Mouse (Mus musculus): ENCODE results near the gene Ywhae.
"Not testable (repeated sequence)": the region's sequence is repeated elsewhere in the genome, so short reads cannot be mapped to it uniquely, and the experiment has no call there.

Gene Ywhae

GRCm38 (mm10) chr11:75732434-75733226 lies at the start of gene Ywhae:
Gene Ywhae (plus strand): TSS chr11:75732869.
- peak; percentile 89 for DNase-seq

GRCm38 (mm10) chr11:75684462-75684861 lies 48.2 kb upstream of the Ywhae start:
- DNase-seq = no peak

- no peak for DNase-seq
Observed at GRCm38 (mm10) chr11:75684956-75685355, 47.7 kb upstream of the Ywhae start.

GRCm38 (mm10) chr11:75687343-75687993 lies 45.2 kb upstream of the Ywhae start:
- DNase-seq = no peak

- no peak for DNase-seq
Observed at GRCm38 (mm10) chr11:75688132-75688531, 44.5 kb upstream of the Ywhae start.

GRCm38 (mm10) chr11:75689977-75690376 lies 42.7 kb upstream of the Ywhae start:
- DNase-seq = no peak

- DNase-seq = no peak
Observed at GRCm38 (mm10) chr11:75691047-75691446, 41.6 kb upstream of the Ywhae start.

GRCm38 (mm10) chr11:75693570-75693969 lies 39.1 kb upstream of the Ywhae start:
- no peak for DNase-seq

- not testable (repeated sequence) for DNase-seq
Observed at GRCm38 (mm10) chr11:75697464-75697863, 35.2 kb upstream of the Ywhae start.

- no peak for DNase-seq
Observed at GRCm38 (mm10) chr11:75700557-75700956, 32.1 kb upstream of the Ywhae start.

GRCm38 (mm10) chr11:75702761-75703160 lies 29.9 kb upstream of the Ywhae start:
- no peak for DNase-seq

GRCm38 (mm10) chr11:75703748-75704147 lies 28.9 kb upstream of the Ywhae start:
- DNase-seq = no peak

GRCm38 (mm10) chr11:75713949-75714348 lies 18.7 kb upstream of the Ywhae start:
- DNase-seq = no peak

- no peak for DNase-seq
Observed at GRCm38 (mm10) chr11:75715556-75715955, 17.1 kb upstream of the Ywhae start.

- DNase-seq = no peak
Observed at GRCm38 (mm10) chr11:75716661-75717325, 15.9 kb upstream of the Ywhae start.

GRCm38 (mm10) chr11:75722339-75722738 lies 10.3 kb upstream of the Ywhae start:
- DNase-seq = no peak

GRCm38 (mm10) chr11:75727168-75727567 lies 5.5 kb upstream of the Ywhae start:
- no peak for DNase-seq

GRCm38 (mm10) chr11:75727659-75728058 lies 5.0 kb upstream of the Ywhae start:
- DNase-seq = not testable (repeated sequence)

GRCm38 (mm10) chr11:75733227-75733940 lies 715 bp downstream of the Ywhae start:
- DNase-seq = peak; percentile 82

- DNase-seq = no peak
Observed at GRCm38 (mm10) chr11:75735462-75736252, 3.0 kb downstream of the Ywhae start.

- no peak for DNase-seq
Observed at GRCm38 (mm10) chr11:75736978-75737377, 4.3 kb downstream of the Ywhae start.

- DNase-seq = no peak
Observed at GRCm38 (mm10) chr11:75737806-75738476, 5.3 kb downstream of the Ywhae start.
